8 mouse cellular contexts compared by ENCODE assay signal in the genomic region with DNA sequence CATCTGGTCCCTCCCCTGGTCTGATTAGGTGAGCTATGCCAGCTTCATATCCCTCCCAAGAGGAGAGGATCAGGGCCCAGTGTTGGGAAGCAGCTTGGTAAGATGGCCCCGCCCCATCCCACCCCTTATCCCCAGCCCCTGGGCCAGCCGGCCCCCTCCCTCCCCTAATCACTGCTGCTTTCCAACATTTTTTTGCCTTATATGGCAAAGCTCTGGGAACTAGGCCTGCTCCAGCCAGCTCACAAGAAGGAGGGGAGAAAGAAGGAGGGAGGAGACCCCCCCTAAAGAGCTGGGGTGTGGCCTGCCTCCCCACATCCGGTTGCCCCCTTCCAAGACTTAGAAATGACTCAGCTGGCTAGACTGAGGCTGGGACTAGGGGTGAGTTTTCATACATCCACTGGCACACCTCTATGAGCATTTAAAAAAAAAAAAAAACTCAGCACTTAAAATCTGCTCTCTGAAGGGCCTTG. TPM values are rescaled to one million over a fixed set of nuclear protein-coding genes. Genes with fewer than 3 reads are reported as not detected.
DNase-seq lines count a peak whose midpoint lies in the region; ATAC-seq and TF ChIP-seq lines count a peak whose summit lies in the region.

No protein-coding gene starts in this region.

- 14% methylated on average over 3 of the region's 3 CpGs for WGBS in heart, adult 2 months
- 25% methylated on average over 3 of the region's 3 CpGs for WGBS in lung, embryonic 15.5 days

- TF ChIP-seq POLR2A in heart, adult 2 months (IDR thresholded peaks at IDR 0.05; ENCODE audit: insufficient read depth, low read depth, low read length), result no peak

- H3K36me3 ChIP-seq in heart, adult 2 months (ENCODE audit: control insufficient read depth, insufficient read depth, low read length), result no peaks in the 10 kb centered on the region
- peaks cover 34% of the 10 kb centered on the region for H3K36me3 ChIP-seq in lung, embryonic 15.5 days

- peak overlapping the region; percentile 42; the same call in 1 of the 2 replicates for H3K9ac ChIP-seq in heart, adult 2 months (ENCODE audit: low read depth, low read length)
- peak overlapping the region; percentile 69 for H3K9ac ChIP-seq in lung, embryonic 15.5 days

- no peaks in the 10 kb centered on the region for H3K27me3 ChIP-seq in heart, adult 2 months (ENCODE audit: control insufficient read depth, insufficient read depth, low read length)
- no peaks in the 10 kb centered on the region for H3K27me3 ChIP-seq in lung, embryonic 15.5 days

- peak overlapping the region; percentile 62 for H3K4me2 ChIP-seq in lung, embryonic 15.5 days

- ATAC-seq in lung, embryonic 15.5 days (ENCODE audit: borderline replicate concordance, extremely low read depth, low FRiP score, low TSS enrichment), result peak; percentile 63
- ATAC-seq in frontal cortex, adult (ENCODE audit: low TSS enrichment), result no peak

- no peaks in the 10 kb centered on the region for H3K9me3 ChIP-seq in lung, embryonic 15.5 days

- peak overlapping the region; percentile 60 for H3K4me3 ChIP-seq in heart, adult 2 months
- H3K4me3 ChIP-seq in lung, embryonic 15.5 days, result peak overlapping the region; percentile 58

- peak overlapping the region; percentile 91 for H3K27ac ChIP-seq in heart, adult 2 months
- peak overlapping the region; percentile 94 for H3K27ac ChIP-seq in lung, embryonic 15.5 days

- DNase-seq in spleen, postnatal 36 days (ENCODE audit: low spot score in 2 of 2), result peak; percentile 62 to 63
- no peak for DNase-seq in spleen, postnatal 14 days (ENCODE audit: low spot score in 2 of 2)
- DNase-seq in embryo, embryonic 10 days (ENCODE audit: low spot score), result peak; percentile 65
- DNase-seq in heart, adult 2 months, result peak; percentile 62 to 78
- DNase-seq in kidney, adult 18-20 months, result peak; percentile 13
- peak; percentile 56 for DNase-seq in retina, embryonic 14.5 days (ENCODE audit: low spot score)

- 0 out of 2 replicates have a peak, but pooled peaks have one; percentile 9 for TF ChIP-seq EP300 in heart, adult 2 months (IDR thresholded peaks at IDR 0.05; ENCODE audit: insufficient read depth, low read depth, low read length)

- peaks cover 3% of the 10 kb centered on the region for H3K4me1 ChIP-seq in heart, adult 2 months (ENCODE audit: control insufficient read depth, insufficient read depth, low read length)
- peaks cover 7% of the 10 kb centered on the region; the same call in 1 of the 2 replicates for H3K4me1 ChIP-seq in lung, embryonic 15.5 days

- intact Hi-C loops in heart, adult 2 months (cut with DNase I), result loop anchor here (2.0 to 10.0 kb wide), 7 partner anchors 38 to 278 kb away; a partner anchor contains a TSS

- no peak for TF ChIP-seq CTCF in heart, adult 2 months (IDR thresholded peaks at IDR 0.05)

- no peaks in the 10 kb centered on the region for H3K79me2 ChIP-seq in heart, adult 2 months (replicated peaks; ENCODE audit: control insufficient read depth, insufficient read depth, low read length)

RNA-seq across cellular contexts. Expression of a gene that starts 5.0 kb away (rescaled TPM):
- total RNA-seq in heart, adult 2 months (2021), result 100 to 1,000 TPM in 1 of 2 experiments, 10 to 100 TPM in 1; 87.4 to 104 TPM
- polyA plus RNA-seq in heart, adult 2 months (2012; rRNA removed), result 218 and 243 TPM in 2 replicates
- polyA plus RNA-seq in lung, embryonic 15.5 days (2015; fragmentation: Nextera tagmentation; extraction: Ambion mirVana), result 361 and 366 TPM in 2 replicates

RNA-seq across cellular contexts. Expression of a gene that starts 9.8 kb away (rescaled TPM):
- total RNA-seq in heart, adult 2 months (2021), result 10 to 100 TPM; 33.8 to 37.6 TPM
- polyA plus RNA-seq in heart, adult 2 months (2012; rRNA removed), result 49.5 and 75.7 TPM in 2 replicates
- 23.2 and 24.7 TPM in 2 replicates for polyA plus RNA-seq in lung, embryonic 15.5 days (2015; fragmentation: Nextera tagmentation; extraction: Ambion mirVana)

RNA-seq across cellular contexts. Expression of a gene that starts 26.0 kb away (rescaled TPM):
- total RNA-seq in heart, adult 2 months (2021), result 100 to 1,000 TPM; 200 to 274 TPM
- 593 and 754 TPM in 2 replicates for polyA plus RNA-seq in heart, adult 2 months (2012; rRNA removed)
- polyA plus RNA-seq in lung, embryonic 15.5 days (2015; fragmentation: Nextera tagmentation; extraction: Ambion mirVana), result 846 and 923 TPM in 2 replicates

RNA-seq across cellular contexts. Expression of a gene that starts 37.1 kb away (rescaled TPM):
- total RNA-seq in heart, adult 2 months (2021), result 10 to 100 TPM; 45.6 to 47.4 TPM
- polyA plus RNA-seq in heart, adult 2 months (2012; rRNA removed), result 93.5 and 103 TPM in 2 replicates
- polyA plus RNA-seq in lung, embryonic 15.5 days (2015; fragmentation: Nextera tagmentation; extraction: Ambion mirVana), result 78.8 and 83.8 TPM in 2 replicates

RNA-seq across cellular contexts. Expression of a gene that starts 37.5 kb away (rescaled TPM):
- total RNA-seq in heart, adult 2 months (2021), result 10 to 100 TPM; 15.4 to 19.7 TPM
- 21.2 and 33.2 TPM in 2 replicates for polyA plus RNA-seq in heart, adult 2 months (2012; rRNA removed)
- 11.2 and 15.8 TPM in 2 replicates for polyA plus RNA-seq in lung, embryonic 15.5 days (2015; fragmentation: Nextera tagmentation; extraction: Ambion mirVana)

Comparison
In these comparisons a context has a peak if more than half of its experiments do, and no peak if none do; other contexts are left out.
1. DNase-seq: peak in spleen, postnatal 36 days (2 of 2), embryo, embryonic 10 days (single experiment), heart, adult 2 months (2 of 2), kidney, adult 18-20 months (single experiment) and retina, embryonic 14.5 days (single experiment); none in spleen, postnatal 14 days (0 of 2).